Mouse (Mus musculus): ENCODE measurements at regions not wholly inside any gene's neighbourhood (a gene's known extent, or its start where the extent isn't known, plus 50 kb on each side); places are given as distances from the start of the nearest gene placed in this dataset.

GRCm38 (mm10) chr14:54061570-54061969, 192.3 kb downstream of the Dad1 start:
- no peaks in the 10 kb centered on the region for H3K4me1 ChIP-seq (ENCODE audit: control insufficient read depth, insufficient read depth, low read length)
- no peak overlapping the region for H3K4me2 ChIP-seq (ENCODE audit: low read depth, low read length)
- H3K36me3 ChIP-seq (replicated peaks; ENCODE audit: control insufficient read depth, insufficient read depth, low read depth, low read length) = no peaks in the 10 kb centered on the region
- no peak overlapping the region for H3K9ac ChIP-seq (replicated peaks; ENCODE audit: low read length)
- no peak overlapping the region for H3K4me3 ChIP-seq (ENCODE audit: low read depth, low read length)
- ATAC-seq (replicated peaks; ENCODE audit: insufficient number of reproducible peaks, low FRiP score, low TSS enrichment, low read depth) (no peak), DNase-seq (ENCODE audit: low spot score) (no peak)
- 37% methylated on average over 3 of the region's 3 CpGs for WGBS
- H3K9me3 ChIP-seq (replicated peaks; ENCODE audit: control insufficient read depth, low read length) = no peaks in the 10 kb centered on the region
- no peaks in the 10 kb centered on the region for H3K27me3 ChIP-seq (ENCODE audit: control insufficient read depth, insufficient read depth, low read length)
- H3K27ac ChIP-seq (replicated peaks; ENCODE audit: low read depth, low read length) = no peak overlapping the region

GRCm38 (mm10) chr14:54059776-54060175, 194.1 kb downstream of the Dad1 start:
- Histone ChIP-seq H3K36me3 (replicated peaks; ENCODE audit: control insufficient read depth, insufficient read depth, low read depth, low read length) (no peaks in the 10 kb centered on the region), H3K9me3 (replicated peaks; ENCODE audit: control insufficient read depth, low read length) (no peaks in the 10 kb centered on the region), H3K4me3 (ENCODE audit: low read depth, low read length) (no peak overlapping the region), H3K4me2 (ENCODE audit: low read depth, low read length) (no peak overlapping the region), H3K4me1 (ENCODE audit: control insufficient read depth, insufficient read depth, low read length) (no peaks in the 10 kb centered on the region), H3K9ac (replicated peaks; ENCODE audit: low read length) (no peak overlapping the region), H3K27me3 (ENCODE audit: control insufficient read depth, insufficient read depth, low read length) (no peaks in the 10 kb centered on the region), H3K27ac (replicated peaks; ENCODE audit: low read depth, low read length) (no peak overlapping the region)
- peak; percentile 74 for ATAC-seq (replicated peaks; ENCODE audit: insufficient number of reproducible peaks, low FRiP score, low TSS enrichment, low read depth)
- peak; percentile 92 for DNase-seq (ENCODE audit: low spot score)
- WGBS = 20% methylated on average over 4 of the region's 4 CpGs

- no peak overlapping the region for H3K9ac ChIP-seq (replicated peaks; ENCODE audit: low read length)
- ATAC-seq (replicated peaks; ENCODE audit: insufficient number of reproducible peaks, low FRiP score, low TSS enrichment, low read depth) (no peak), DNase-seq (ENCODE audit: low spot score) (no peak)
- no peaks in the 10 kb centered on the region for H3K36me3 ChIP-seq (replicated peaks; ENCODE audit: control insufficient read depth, insufficient read depth, low read depth, low read length)
- 88% methylated on average over 6 of the region's 6 CpGs for WGBS
- no peak overlapping the region for H3K4me3 ChIP-seq (ENCODE audit: low read depth, low read length)
- H3K4me2 ChIP-seq (ENCODE audit: low read depth, low read length) = no peak overlapping the region
- no peaks in the 10 kb centered on the region for H3K4me1 ChIP-seq (ENCODE audit: control insufficient read depth, insufficient read depth, low read length)
- H3K9me3 ChIP-seq (replicated peaks; ENCODE audit: control insufficient read depth, low read length) = no peaks in the 10 kb centered on the region
- no peak overlapping the region for H3K27ac ChIP-seq (replicated peaks; ENCODE audit: low read depth, low read length)
- H3K27me3 ChIP-seq (ENCODE audit: control insufficient read depth, insufficient read depth, low read length) = no peaks in the 10 kb centered on the region
These were observed 194.8 kb downstream of the Dad1 start for GRCm38 (mm10) chr14:54059096-54059495.

GRCm38 (mm10) chr14:54056691-54057090, 197.2 kb downstream of the Dad1 start:
- ATAC-seq (replicated peaks; ENCODE audit: insufficient number of reproducible peaks, low FRiP score, low TSS enrichment, low read depth) (no peak), DNase-seq (ENCODE audit: low spot score) (no peak)
- H3K9me3 ChIP-seq (replicated peaks; ENCODE audit: control insufficient read depth, low read length) = no peaks in the 10 kb centered on the region
- H3K36me3 ChIP-seq (replicated peaks; ENCODE audit: control insufficient read depth, insufficient read depth, low read depth, low read length) = no peaks in the 10 kb centered on the region
- H3K27me3 ChIP-seq (ENCODE audit: control insufficient read depth, insufficient read depth, low read length) = no peaks in the 10 kb centered on the region
- H3K4me2 ChIP-seq (ENCODE audit: low read depth, low read length) = no peak overlapping the region
- no peak overlapping the region for H3K9ac ChIP-seq (replicated peaks; ENCODE audit: low read length)
- H3K4me1 ChIP-seq (ENCODE audit: control insufficient read depth, insufficient read depth, low read length) = no peaks in the 10 kb centered on the region
- H3K4me3 ChIP-seq (ENCODE audit: low read depth, low read length) = no peak overlapping the region
- H3K27ac ChIP-seq (replicated peaks; ENCODE audit: low read depth, low read length) = no peak overlapping the region
- 82% methylated on average over 7 of the region's 7 CpGs for WGBS

- DNase-seq (ENCODE audit: low spot score) (no peak), ATAC-seq (replicated peaks; ENCODE audit: insufficient number of reproducible peaks, low FRiP score, low TSS enrichment, low read depth) (no peak)
- no peaks in the 10 kb centered on the region for H3K27me3 ChIP-seq (ENCODE audit: control insufficient read depth, insufficient read depth, low read length)
- H3K36me3 ChIP-seq (replicated peaks; ENCODE audit: control insufficient read depth, insufficient read depth, low read depth, low read length) = no peaks in the 10 kb centered on the region
- no peaks in the 10 kb centered on the region for H3K9me3 ChIP-seq (replicated peaks; ENCODE audit: control insufficient read depth, low read length)
- H3K4me2 ChIP-seq (ENCODE audit: low read depth, low read length) = no peak overlapping the region
- WGBS = 87% methylated on average over 6 of the region's 6 CpGs
- H3K27ac ChIP-seq (replicated peaks; ENCODE audit: low read depth, low read length) = no peak overlapping the region
- no peaks in the 10 kb centered on the region for H3K4me1 ChIP-seq (ENCODE audit: control insufficient read depth, insufficient read depth, low read length)
- no peak overlapping the region for H3K4me3 ChIP-seq (ENCODE audit: low read depth, low read length)
- no peak overlapping the region for H3K9ac ChIP-seq (replicated peaks; ENCODE audit: low read length)
These were observed 198.5 kb downstream of the Dad1 start for GRCm38 (mm10) chr14:54055390-54055789.

- no peak for ATAC-seq (replicated peaks; ENCODE audit: insufficient number of reproducible peaks, low FRiP score, low TSS enrichment, low read depth)
- WGBS = 88% methylated on average over 2 of the region's 2 CpGs
- Histone ChIP-seq H3K4me3 (ENCODE audit: low read depth, low read length) (no peak overlapping the region), H3K36me3 (replicated peaks; ENCODE audit: control insufficient read depth, insufficient read depth, low read depth, low read length) (no peaks in the 10 kb centered on the region), H3K4me1 (ENCODE audit: control insufficient read depth, insufficient read depth, low read length) (no peaks in the 10 kb centered on the region), H3K9ac (replicated peaks; ENCODE audit: low read length) (no peak overlapping the region), H3K27ac (replicated peaks; ENCODE audit: low read depth, low read length) (no peak overlapping the region), H3K9me3 (replicated peaks; ENCODE audit: control insufficient read depth, low read length) (no peaks in the 10 kb centered on the region), H3K4me2 (ENCODE audit: low read depth, low read length) (no peak overlapping the region), H3K27me3 (ENCODE audit: control insufficient read depth, insufficient read depth, low read length) (no peaks in the 10 kb centered on the region)
- DNase-seq (ENCODE audit: low spot score) = no peak
These were observed 211.6 kb downstream of the Dad1 start for GRCm38 (mm10) chr14:54042286-54042685.

GRCm38 (mm10) chr14:54040644-54041043, 213.3 kb downstream of the Dad1 start:
- Histone ChIP-seq H3K27me3 (ENCODE audit: control insufficient read depth, insufficient read depth, low read length) (no peaks in the 10 kb centered on the region), H3K4me1 (ENCODE audit: control insufficient read depth, insufficient read depth, low read length) (no peaks in the 10 kb centered on the region), H3K36me3 (replicated peaks; ENCODE audit: control insufficient read depth, insufficient read depth, low read depth, low read length) (no peaks in the 10 kb centered on the region), H3K27ac (replicated peaks; ENCODE audit: low read depth, low read length) (no peak overlapping the region), H3K9me3 (replicated peaks; ENCODE audit: control insufficient read depth, low read length) (no peaks in the 10 kb centered on the region), H3K4me3 (ENCODE audit: low read depth, low read length) (no peak overlapping the region), H3K9ac (replicated peaks; ENCODE audit: low read length) (no peak overlapping the region), H3K4me2 (ENCODE audit: low read depth, low read length) (no peak overlapping the region)
- DNase-seq (ENCODE audit: low spot score) = no peak
- no peak for ATAC-seq (replicated peaks; ENCODE audit: insufficient number of reproducible peaks, low FRiP score, low TSS enrichment, low read depth)
- WGBS = 78% methylated on average over 2 of the region's 2 CpGs

- 80% methylated on average over 2 of the region's 2 CpGs for WGBS
- H3K4me3 ChIP-seq (ENCODE audit: low read depth, low read length) = no peak overlapping the region
- H3K9ac ChIP-seq (replicated peaks; ENCODE audit: low read length) = no peak overlapping the region
- no peaks in the 10 kb centered on the region for H3K9me3 ChIP-seq (replicated peaks; ENCODE audit: control insufficient read depth, low read length)
- no peak overlapping the region for H3K4me2 ChIP-seq (ENCODE audit: low read depth, low read length)
- ATAC-seq (replicated peaks; ENCODE audit: insufficient number of reproducible peaks, low FRiP score, low TSS enrichment, low read depth) = no peak
- no peaks in the 10 kb centered on the region for H3K27me3 ChIP-seq (ENCODE audit: control insufficient read depth, insufficient read depth, low read length)
- no peaks in the 10 kb centered on the region for H3K36me3 ChIP-seq (replicated peaks; ENCODE audit: control insufficient read depth, insufficient read depth, low read depth, low read length)
- H3K27ac ChIP-seq (replicated peaks; ENCODE audit: low read depth, low read length) = no peak overlapping the region
- DNase-seq (ENCODE audit: low spot score) = no peak
- H3K4me1 ChIP-seq (ENCODE audit: control insufficient read depth, insufficient read depth, low read length) = no peaks in the 10 kb centered on the region
These were observed 219.4 kb downstream of the Dad1 start for GRCm38 (mm10) chr14:54034516-54034915.

All from embryonic facial prominence, embryonic 11.5 days (tissue).